In genomic region chr7:44375207-44375606, GRCm38 (mm10) we compare ENCODE assay signal across 9 mouse cellular contexts. TPM values are rescaled to one million over a fixed set of nuclear protein-coding genes. Genes with fewer than 3 reads are reported as not detected.
A peak's percentile ranks its signal among the peaks of the same experiment; 100 is the strongest.
DNase-seq lines count a peak whose midpoint lies in the region; ATAC-seq lines count a peak whose summit lies in the region.
"Had no signal": no experiment of that assay in that cellular context is flagged by ENCODE, and none has a peak within 500 bp of the region (broad histone marks: within the 10 kb centered on the region; RNA-seq: fewer than 3 reads in every experiment).

No protein-coding gene starts in this region.

- peak overlapping the region; percentile 69 for H3K4me3 ChIP-seq in heart, embryonic 10.5 days
- peak overlapping the region; percentile 76 for H3K4me3 ChIP-seq in hindbrain, embryonic 10.5 days
- peak overlapping the region; percentile 55; the same call in 1 of the 2 replicates for H3K4me3 ChIP-seq in midbrain, embryonic 11.5 days (ENCODE audit: low read depth, low read length)

- peak overlapping the region; percentile 70 for H3K9ac ChIP-seq in midbrain, embryonic 11.5 days (ENCODE audit: low read length)

- H3K9me3 ChIP-seq in heart, embryonic 10.5 days, result no peaks in the 10 kb centered on the region
- no peaks in the 10 kb centered on the region for H3K9me3 ChIP-seq in hindbrain, embryonic 10.5 days
- no peaks in the 10 kb centered on the region for H3K9me3 ChIP-seq in midbrain, embryonic 11.5 days (ENCODE audit: control insufficient read depth, low read length)

- peak; percentile 15; the same call in 1 of the 2 replicates for ATAC-seq in midbrain, embryonic 11.5 days (ENCODE audit: low FRiP score)

- 8% methylated on average over 10 of the region's 10 CpGs for WGBS in heart, embryonic 10.5 days
- WGBS in hindbrain, embryonic 10.5 days, result 2% methylated on average over 10 of the region's 10 CpGs
- 4% methylated on average over 10 of the region's 10 CpGs for WGBS in midbrain, embryonic 11.5 days

- no peak for DNase-seq in heart, embryonic 10.5 days (ENCODE audit: low spot score)
- no peak for DNase-seq in heart, adult 9 months (ENCODE audit: low spot score in 2 of 2)
- peak; percentile 100 for DNase-seq in R1 (ENCODE audit: low read depth, low spot score)
- peak; percentile 42 for DNase-seq in hindbrain, embryonic 10.5 days (ENCODE audit: low spot score)
- DNase-seq in midbrain, embryonic 11.5 days (ENCODE audit: low spot score, missing footprints), result no peak
- DNase-seq in left cerebral cortex, adult 9 months (ENCODE audit: low spot score in 2 of 2), result no peak
- DNase-seq in gastrocnemius, postnatal 25 days, result no peak
- no peak for DNase-seq in heart, adult 11 months
- DNase-seq: adrenal gland, postnatal 25 days had no signal

- no peaks in the 10 kb centered on the region for H3K36me3 ChIP-seq in heart, embryonic 10.5 days
- no peaks in the 10 kb centered on the region for H3K36me3 ChIP-seq in hindbrain, embryonic 10.5 days
- H3K36me3 ChIP-seq in midbrain, embryonic 11.5 days (ENCODE audit: control insufficient read depth, insufficient read depth, low read length), result no peaks in the 10 kb centered on the region

- peak overlapping the region; percentile 86; the same call in 1 of the 2 replicates for H3K27ac ChIP-seq in heart, embryonic 10.5 days
- peak overlapping the region; percentile 93 for H3K27ac ChIP-seq in hindbrain, embryonic 10.5 days
- H3K27ac ChIP-seq in midbrain, embryonic 11.5 days (ENCODE audit: low read depth, low read length), result no peak overlapping the region; the same call in 1 of the 2 replicates

- peak overlapping the region; percentile 84 for H3K4me2 ChIP-seq in midbrain, embryonic 11.5 days

- peaks cover 21% of the 10 kb centered on the region for H3K4me1 ChIP-seq in heart, embryonic 10.5 days
- peaks cover 29% of the 10 kb centered on the region for H3K4me1 ChIP-seq in hindbrain, embryonic 10.5 days (replicated peaks)
- peaks cover 11% of the 10 kb centered on the region for H3K4me1 ChIP-seq in midbrain, embryonic 11.5 days (ENCODE audit: control insufficient read depth, insufficient read depth, low read length)

- 0 out of 2 replicates have a peak, but pooled peaks cover 4% of the 10 kb centered on the region for H3K27me3 ChIP-seq in heart, embryonic 10.5 days (ENCODE audit: insufficient read depth, poor library complexity, severe bottlenecking)
- no peaks in the 10 kb centered on the region for H3K27me3 ChIP-seq in hindbrain, embryonic 10.5 days (ENCODE audit: insufficient read depth, poor library complexity, severe bottlenecking)
- no peaks in the 10 kb centered on the region for H3K27me3 ChIP-seq in midbrain, embryonic 11.5 days (ENCODE audit: control insufficient read depth, insufficient read depth, low read length)

RNA-seq across cellular contexts. Expression of gene Syt3, which starts 8.7 kb away (rescaled TPM):
- polyA plus RNA-seq in heart, embryonic 10.5 days (2016; fragmentation: Nextera tagmentation; extraction: Ambion mirVana), result 0.74 and 0.78 TPM in 2 replicates
- 2.7 and 3.0 TPM in 2 replicates for polyA plus RNA-seq in hindbrain, embryonic 10.5 days (2016; fragmentation: Nextera tagmentation; extraction: Ambion mirVana)
- 1.5 and 2.1 TPM in 2 replicates for polyA plus RNA-seq in midbrain, embryonic 11.5 days (2014; fragmentation: Nextera tagmentation; extraction: Ambion mirVana)
- 1 to 10 TPM; 1.1 to 1.8 TPM for total RNA-seq in gastrocnemius, postnatal 25 days (2021)

RNA-seq across cellular contexts. Expression of gene 1700008O03Rik, which starts 10.4 kb away (rescaled TPM):
- polyA plus RNA-seq in heart, embryonic 10.5 days (2016; fragmentation: Nextera tagmentation; extraction: Ambion mirVana), result 0.49 and 0.83 TPM in 2 replicates
- polyA plus RNA-seq in hindbrain, embryonic 10.5 days (2016; fragmentation: Nextera tagmentation; extraction: Ambion mirVana), result 2.1 and 2.7 TPM in 2 replicates
- 0.31 and 1.1 TPM in 2 replicates for polyA plus RNA-seq in midbrain, embryonic 11.5 days (2014; fragmentation: Nextera tagmentation; extraction: Ambion mirVana)
- not detected for total RNA-seq in gastrocnemius, postnatal 25 days (2021)

RNA-seq across cellular contexts. Expression of gene Lrrc4b, which starts 53.6 kb away (rescaled TPM):
- 1.2 and 1.7 TPM in 2 replicates for polyA plus RNA-seq in heart, embryonic 10.5 days (2016; fragmentation: Nextera tagmentation; extraction: Ambion mirVana)
- 1.7 and 4.4 TPM in 2 replicates for polyA plus RNA-seq in hindbrain, embryonic 10.5 days (2016; fragmentation: Nextera tagmentation; extraction: Ambion mirVana)
- polyA plus RNA-seq in midbrain, embryonic 11.5 days (2014; fragmentation: Nextera tagmentation; extraction: Ambion mirVana), result 9.2 and 10.3 TPM in 2 replicates
- total RNA-seq in gastrocnemius, postnatal 25 days (2021), result under 1 TPM; 0.24 to 0.43 TPM

Comparison
In these comparisons a context has a peak if more than half of its experiments do, and no peak if none do; other contexts are left out.
1. DNase-seq: peak in R1 (single experiment) and hindbrain, embryonic 10.5 days (single experiment); none in heart, embryonic 10.5 days (single experiment), heart, adult 9 months (0 of 2), midbrain, embryonic 11.5 days (single experiment), left cerebral cortex, adult 9 months (0 of 2), gastrocnemius, postnatal 25 days (single experiment) and heart, adult 11 months (single experiment).
2. Peak in every context shown above with its lines, with median percentiles within 50 percentile points of each other: H3K4me3 ChIP-seq.